Mouse (Mus musculus) adipocyte (in vitro differentiated cells): ENCODE measurements at regions not wholly inside any gene's neighbourhood (a gene's known extent, or its start where the extent isn't known, plus 50 kb on each side); places are given as distances from the start of the nearest gene placed in this dataset.
"Not testable (repeated sequence)": the region's sequence is repeated elsewhere in the genome, so short reads cannot be mapped to it uniquely, and the experiment has no call there.

ENCODE experiments used
- DNase-seq: peaks from one replicate; pipeline ENCODE4 v3.0.0-alpha.2; 2016; ENCODE audit warnings: low spot score

DNA sequence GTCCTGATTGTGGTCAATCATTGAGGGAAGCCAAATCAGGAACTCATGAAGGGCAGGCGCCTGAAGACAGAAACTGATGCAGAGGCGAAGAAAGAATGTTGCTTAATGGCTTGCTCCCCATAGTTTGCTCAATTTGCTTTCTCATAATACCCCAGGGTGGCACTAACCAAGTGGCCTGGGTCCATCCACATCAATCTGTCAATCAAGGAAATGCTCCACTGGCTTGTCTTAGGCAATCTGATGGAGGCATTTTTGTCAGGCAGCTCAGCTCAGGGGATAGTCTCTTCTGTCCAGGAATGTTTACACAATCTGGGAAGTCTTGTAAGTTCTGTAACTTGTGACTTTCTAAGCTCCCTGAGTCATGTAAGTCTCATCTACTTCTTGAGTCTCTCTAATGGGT, 50.0 kb upstream of the Klhl24 start:
- DNase-seq: no peak

DNA sequence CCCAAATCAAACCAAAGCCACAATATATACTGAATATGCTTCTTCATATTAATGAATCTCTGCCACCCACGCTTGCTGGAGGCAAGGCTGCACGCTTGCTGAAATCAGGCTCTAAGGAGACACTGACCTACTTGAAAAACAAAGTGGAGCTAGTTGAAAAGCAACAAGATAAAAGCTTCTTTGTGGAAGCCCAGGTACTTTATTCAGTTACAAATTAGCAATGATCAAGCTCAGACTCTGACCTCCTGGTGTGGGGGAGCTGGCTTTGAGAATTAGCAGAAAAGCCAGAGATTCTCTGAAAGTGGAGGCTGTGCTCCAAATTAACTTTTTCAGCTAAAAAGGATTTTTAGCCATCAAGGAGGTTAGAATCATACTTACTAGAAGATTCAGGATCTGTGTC, 52.3 kb upstream of the Klhl6 start:
- not testable (repeated sequence) for DNase-seq

DNA sequence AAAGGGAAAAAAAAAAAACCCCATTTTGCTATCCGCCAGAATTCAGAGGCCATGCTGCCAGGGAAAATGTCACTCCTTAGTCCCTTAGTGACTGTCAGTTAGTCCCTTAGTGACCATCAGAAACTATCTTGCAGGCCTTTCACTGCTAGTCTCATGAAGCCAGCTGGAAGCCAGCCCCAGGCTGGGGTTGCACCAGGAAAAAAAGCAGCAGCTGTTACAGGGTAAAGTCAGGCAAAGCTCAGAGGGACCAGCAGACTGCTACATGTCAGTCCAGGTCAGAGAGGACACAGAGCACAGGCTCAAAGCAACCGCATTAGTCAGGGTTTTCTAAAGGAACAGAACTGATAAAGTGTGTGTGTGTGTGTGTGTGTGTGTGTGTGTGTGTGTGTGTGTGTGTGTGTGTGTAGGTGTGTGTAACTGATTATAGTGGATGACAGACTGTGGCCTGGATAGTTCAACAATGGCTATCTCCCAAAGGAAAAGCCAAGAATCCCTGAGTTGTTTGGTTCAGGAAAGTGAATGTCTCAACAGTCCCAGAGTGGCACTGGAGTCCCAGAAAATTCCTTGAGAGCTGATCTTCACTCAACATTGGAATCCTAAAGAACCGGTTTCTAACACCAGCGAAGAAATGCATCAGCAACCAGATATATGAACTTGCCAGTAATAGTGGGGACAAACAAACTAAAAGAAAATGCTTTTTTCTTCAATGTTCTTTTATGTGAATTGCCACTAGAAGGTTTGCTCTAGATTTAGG, 49.7 kb upstream of the Klhl6 start:
- peak; percentile 47 for DNase-seq
